ENCODE assay signal across 11 mouse cellular contexts in genomic region chr4:127329751-127330150, GRCm38 (mm10). TPM values are rescaled to one million over a fixed set of nuclear protein-coding genes. Genes with fewer than 3 reads are reported as not detected.
DNase-seq lines count a peak whose midpoint lies in the region; ATAC-seq and TF ChIP-seq lines count a peak whose summit lies in the region.
"Had no signal": no experiment of that assay in that cellular context is flagged by ENCODE, and none has a peak within 500 bp of the region (broad histone marks: within the 10 kb centered on the region; RNA-seq: fewer than 3 reads in every experiment).

No protein-coding gene starts in this region.

- peak overlapping the region; percentile 53 for H3K4me2 ChIP-seq in heart, embryonic 14.5 days (ENCODE audit: low read length)
- H3K4me2 ChIP-seq in hindbrain, embryonic 14.5 days (replicated peaks): peak overlapping the region; percentile 50
- peak overlapping the region; percentile 47 for H3K4me2 ChIP-seq in midbrain, embryonic 13.5 days (replicated peaks)

- H3K9ac ChIP-seq in heart, embryonic 14.5 days (ENCODE audit: low read length): no peak overlapping the region
- peak overlapping the region; percentile 70 for H3K9ac ChIP-seq in ES-E14 (ENCODE audit: insufficient read depth, low read depth, low read length, poor library complexity, severe bottlenecking)
- no peak overlapping the region for H3K9ac ChIP-seq in hindbrain, embryonic 14.5 days
- no peak overlapping the region for H3K9ac ChIP-seq in midbrain, embryonic 13.5 days (replicated peaks)

- H3K36me3 ChIP-seq in heart, embryonic 14.5 days (ENCODE audit: control insufficient read depth, insufficient read depth, low read length): no peaks in the 10 kb centered on the region
- H3K36me3 ChIP-seq in ES-E14 (ENCODE audit: control insufficient read depth, insufficient read depth, low read length, poor library complexity, severe bottlenecking): peaks cover 18% of the 10 kb centered on the region
- H3K36me3 ChIP-seq in hindbrain, embryonic 14.5 days (replicated peaks; ENCODE audit: control insufficient read depth, insufficient read depth): no peaks in the 10 kb centered on the region
- H3K36me3 ChIP-seq in midbrain, embryonic 13.5 days: no peaks in the 10 kb centered on the region

- H3K27me3 ChIP-seq in heart, embryonic 14.5 days (ENCODE audit: control insufficient read depth, insufficient read depth, low read length): peaks cover 75% of the 10 kb centered on the region
- peaks cover 38% of the 10 kb centered on the region for H3K27me3 ChIP-seq in hindbrain, embryonic 14.5 days (ENCODE audit: control insufficient read depth, insufficient read depth, low read length)
- H3K27me3 ChIP-seq in midbrain, embryonic 13.5 days: peaks cover 69% of the 10 kb centered on the region

- ATAC-seq in heart, embryonic 14.5 days (ENCODE audit: insufficient number of reproducible peaks, insufficient read depth, low FRiP score, low read depth): no peak
- no peak for ATAC-seq in hindbrain, embryonic 14.5 days (ENCODE audit: low FRiP score)
- ATAC-seq in midbrain, embryonic 13.5 days: no peak
- ATAC-seq: inflammation-experienced regulatory T-cells, adult 6 months had no signal

- no peaks in the 10 kb centered on the region for H3K9me3 ChIP-seq in heart, embryonic 14.5 days (ENCODE audit: control insufficient read depth, low read length)
- H3K9me3 ChIP-seq in ES-E14 (ENCODE audit: control insufficient read depth, insufficient read depth, low read depth, low read length): no peaks in the 10 kb centered on the region
- no peaks in the 10 kb centered on the region for H3K9me3 ChIP-seq in hindbrain, embryonic 14.5 days (ENCODE audit: control insufficient read depth, low read length)
- no peaks in the 10 kb centered on the region for H3K9me3 ChIP-seq in midbrain, embryonic 13.5 days

- WGBS in heart, embryonic 14.5 days: 2% methylated on average over 13 of the region's 13 CpGs
- WGBS in hindbrain, embryonic 14.5 days: 3% methylated on average over 13 of the region's 13 CpGs
- WGBS in midbrain, embryonic 13.5 days: 3% methylated on average over 13 of the region's 13 CpGs

- no peak overlapping the region for H3K27ac ChIP-seq in heart, embryonic 14.5 days (replicated peaks in 1 of 2; ENCODE audit: control insufficient read depth in 1 of 2, insufficient read depth in 1 of 2, low read depth in 2 of 2, low read length in 2 of 2)
- H3K27ac ChIP-seq in ES-E14 (ENCODE audit: insufficient read depth, low read depth, low read length, poor library complexity, severe bottlenecking): peak overlapping the region; percentile 85
- H3K27ac ChIP-seq in hindbrain, embryonic 14.5 days: no peak overlapping the region
- H3K27ac ChIP-seq in midbrain, embryonic 13.5 days: no peak overlapping the region

- peak overlapping the region in 1 of 2 experiments; percentile 13; a peak in 1 of 4 replicates for H3K4me3 ChIP-seq in heart, embryonic 14.5 days (ENCODE audit: control insufficient read depth in 1 of 2, insufficient read depth in 1 of 2, low read depth in 1 of 2, low read length in 2 of 2)
- H3K4me3 ChIP-seq in ES-E14 (ENCODE audit: insufficient read depth in 1 of 2, low read depth in 1 of 2, low read length in 2 of 2, poor library complexity in 1 of 2, severe bottlenecking in 1 of 2): peak overlapping the region; percentile 68 to 80
- peak overlapping the region; percentile 22 for H3K4me3 ChIP-seq in hindbrain, embryonic 14.5 days (replicated peaks; ENCODE audit: low read length)
- peak overlapping the region; percentile 21 for H3K4me3 ChIP-seq in midbrain, embryonic 13.5 days (replicated peaks)

- in situ Hi-C loops in ES-E14 (cut with MboI; ENCODE audit: low sequenced_read_pairs in 2 of 2, unreplicated experiment in 2 of 2): no loop called here

- peaks cover 5 to 10% of the 10 kb centered on the region in 2 experiments; a peak in 3 of 4 replicates for H3K4me1 ChIP-seq in heart, embryonic 14.5 days (ENCODE audit: control insufficient read depth in 2 of 2, insufficient read depth in 2 of 2, low read length in 2 of 2)
- H3K4me1 ChIP-seq in ES-E14 (ENCODE audit: control insufficient read depth in 2 of 2, insufficient read depth in 2 of 2, low read length in 2 of 2, poor library complexity in 1 of 2): peaks cover 7 to 32% of the 10 kb centered on the region in 2 experiments
- peaks cover 13% of the 10 kb centered on the region; the same call in 1 of the 2 replicates for H3K4me1 ChIP-seq in hindbrain, embryonic 14.5 days (replicated peaks; ENCODE audit: control insufficient read depth, insufficient read depth, low read length)
- H3K4me1 ChIP-seq in midbrain, embryonic 13.5 days (replicated peaks): peaks cover 36% of the 10 kb centered on the region

- no peak for DNase-seq in heart, postnatal 4 days
- no peak for DNase-seq in ES-E14 (ENCODE audit: low read depth, low spot score)
- no peak for DNase-seq in hindbrain, embryonic 14.5 days (ENCODE audit: low spot score)
- no peak for DNase-seq in frontal cortex, postnatal 10 days (ENCODE audit: low spot score in 2 of 2)
- no peak for DNase-seq in thymus, postnatal 0 days (ENCODE audit: low spot score)
- no peak for DNase-seq in adrenal gland, adult (ENCODE audit: inconsistent age in 2 of 2, low spot score in 1 of 2)

TF ChIP-seq in ES-E14, 5 proteins besides CTCF, POLR2A, EP300 and RAD21:
- TF ChIP-seq ZNF384 (IDR thresholded peaks at IDR 0.05; ENCODE audit: low read depth, low read length) (no peak), HCFC1 (IDR thresholded peaks at IDR 0.05; ENCODE audit: borderline replicate concordance, insufficient read depth, low read length) (no peak), MAFK (IDR thresholded peaks at IDR 0.05; ENCODE audit: insufficient read depth, low read depth, low read length) (no peak), CHD2 (IDR thresholded peaks at IDR 0.05; ENCODE audit: low read depth, low read length) (no peak), ZC3H11A (IDR thresholded peaks at IDR 0.05; ENCODE audit: borderline replicate concordance, low read depth, low read length) (no peak)
TF ChIP-seq in ES-E14: peak in this region for 0.

RNA-seq across cellular contexts. Expression of gene Gjb3, which starts 0.9 kb away (rescaled TPM):
- polyA plus RNA-seq in heart, embryonic 14.5 days (2014; fragmentation: Nextera tagmentation; extraction: Ambion mirVana): 0.12 TPM in 1 of 2 replicates, not detected in the other
- under 1 TPM in 1 of 2 experiments, not detected in 1; 0.43 TPM for total RNA-seq in heart, postnatal 4 days (2021)
- 80.5 and 158 TPM in 2 replicates for total RNA-seq in ES-E14 (2012; rRNA removed)
- 0.17 TPM in 1 of 2 replicates, not detected in the other for polyA plus RNA-seq in hindbrain, embryonic 14.5 days (2014; fragmentation: Nextera tagmentation; extraction: Ambion mirVana)
- polyA plus RNA-seq in midbrain, embryonic 13.5 days (2015; fragmentation: Nextera tagmentation; extraction: Ambion mirVana): 0.22 and 0.32 TPM in 2 replicates
- polyA plus RNA-seq in thymus, postnatal 0 days (2015; fragmentation: Nextera tagmentation; extraction: Ambion mirVana): 0.42 and 0.44 TPM in 2 replicates
- total RNA-seq: adrenal gland, postnatal 25 days had no signal

RNA-seq across cellular contexts. Expression of gene Gja4, which starts 15.9 kb away (rescaled TPM):
- polyA plus RNA-seq in heart, embryonic 14.5 days (2014; fragmentation: Nextera tagmentation; extraction: Ambion mirVana): 41.4 and 42.2 TPM in 2 replicates
- 10 to 100 TPM; 25.3 to 27.4 TPM for total RNA-seq in heart, postnatal 4 days (2021)
- total RNA-seq in ES-E14 (2012; rRNA removed): 2.0 and 3.0 TPM in 2 replicates
- 25.4 and 27.0 TPM in 2 replicates for polyA plus RNA-seq in hindbrain, embryonic 14.5 days (2014; fragmentation: Nextera tagmentation; extraction: Ambion mirVana)
- 17.8 and 17.9 TPM in 2 replicates for polyA plus RNA-seq in midbrain, embryonic 13.5 days (2015; fragmentation: Nextera tagmentation; extraction: Ambion mirVana)
- polyA plus RNA-seq in thymus, postnatal 0 days (2015; fragmentation: Nextera tagmentation; extraction: Ambion mirVana): 4.9 and 6.1 TPM in 2 replicates

RNA-seq across cellular contexts. Expression of gene Gjb4, which starts 24.1 kb away (rescaled TPM):
- not detected in 2 replicates for polyA plus RNA-seq in heart, embryonic 14.5 days (2014; fragmentation: Nextera tagmentation; extraction: Ambion mirVana)
- total RNA-seq in heart, postnatal 4 days (2021): not detected
- 1.6 and 4.5 TPM in 2 replicates for total RNA-seq in ES-E14 (2012; rRNA removed)
- polyA plus RNA-seq in hindbrain, embryonic 14.5 days (2014; fragmentation: Nextera tagmentation; extraction: Ambion mirVana): 0.17 TPM in 1 of 2 replicates, not detected in the other
- 0.11 TPM in 1 of 2 replicates, not detected in the other for polyA plus RNA-seq in midbrain, embryonic 13.5 days (2015; fragmentation: Nextera tagmentation; extraction: Ambion mirVana)
- polyA plus RNA-seq in thymus, postnatal 0 days (2015; fragmentation: Nextera tagmentation; extraction: Ambion mirVana): 0.12 TPM in 1 of 2 replicates, not detected in the other
- total RNA-seq: adrenal gland, postnatal 25 days had no signal
- polyA plus RNA-seq: inflammation-experienced regulatory T-cells, adult 6 months; spleen, adult 2 months had no signal

RNA-seq across cellular contexts. Expression of gene Gjb5, which starts 28.2 kb away (rescaled TPM):
- 0.19 and 0.38 TPM in 2 replicates for polyA plus RNA-seq in heart, embryonic 14.5 days (2014; fragmentation: Nextera tagmentation; extraction: Ambion mirVana)
- under 1 TPM; 0.50 to 0.54 TPM for total RNA-seq in heart, postnatal 4 days (2021)
- 27.1 and 60.6 TPM in 2 replicates for total RNA-seq in ES-E14 (2012; rRNA removed)
- 0.12 and 0.21 TPM in 2 replicates for polyA plus RNA-seq in hindbrain, embryonic 14.5 days (2014; fragmentation: Nextera tagmentation; extraction: Ambion mirVana)
- 0.09 TPM in 1 of 2 replicates, not detected in the other for polyA plus RNA-seq in midbrain, embryonic 13.5 days (2015; fragmentation: Nextera tagmentation; extraction: Ambion mirVana)
- 0.12 and 0.21 TPM in 2 replicates for polyA plus RNA-seq in thymus, postnatal 0 days (2015; fragmentation: Nextera tagmentation; extraction: Ambion mirVana)
- total RNA-seq: adrenal gland, postnatal 25 days had no signal
- polyA plus RNA-seq: inflammation-experienced regulatory T-cells, adult 6 months; spleen, adult 2 months had no signal
